Mouse (Mus musculus): ENCODE data around the gene Gm10382. TPM values are rescaled to one million over a fixed set of nuclear protein-coding genes. Genes with fewer than 3 reads are reported as not detected.
A peak's percentile ranks its signal among the peaks of the same experiment; 100 is the strongest.

Gm10382 gene
- 0.34 and 0.67 TPM in 2 replicates for polyA plus RNA-seq (2016; fragmentation: Nextera tagmentation; extraction: Ambion mirVana)

GRCm38 (mm10) chr5:125389131-125389578, at the start of gene Gm10382:
Gene Gm10382, plus strand, starts transcription at chr5:125389322.
- peaks cover 26% of the 10 kb centered on the region for H3K4me1 ChIP-seq
- 0% methylated on average over 41 of the region's 41 CpGs for WGBS
- no peaks in the 10 kb centered on the region for H3K9me3 ChIP-seq

GRCm38 (mm10) chr5:125339851-125340531, 49.1 kb upstream of the Gm10382 start:
- H3K27ac ChIP-seq, result peak overlapping the region; percentile 94
- H3K27me3 ChIP-seq (ENCODE audit: insufficient read depth, poor library complexity, severe bottlenecking), result no peaks in the 10 kb centered on the region
- H3K9me3 ChIP-seq, result no peaks in the 10 kb centered on the region
- H3K4me1 ChIP-seq, result peaks cover 49% of the 10 kb centered on the region
- 2% methylated on average over 25 of the region's 25 CpGs for WGBS
- H3K4me3 ChIP-seq, result peak overlapping the region; percentile 94
- peak; percentile 82 for DNase-seq (ENCODE audit: low spot score)
- H3K36me3 ChIP-seq, result no peaks in the 10 kb centered on the region; the same call in 1 of the 2 replicates

More at GRCm38 (mm10) chr5:125389131-125389578, at the start of gene Gm10382:
- DNase-seq (ENCODE audit: low spot score), result peak; percentile 91
- Histone ChIP-seq H3K27ac (peak within 1 kb of the TSS; percentile 100), H3K36me3 (peaks cover 28% of the 10 kb centered on the region), H3K4me3 (peak within 1 kb of the TSS; percentile 92), H3K27me3 (ENCODE audit: insufficient read depth, poor library complexity, severe bottlenecking) (no peaks in the 10 kb centered on the region)

- WGBS, result under 1% methylated on average over 42 of the region's 42 CpGs
Observed at GRCm38 (mm10) chr5:125340547-125341262, 48.4 kb upstream of the Gm10382 start, which contains the start of gene Scarb1. Gene Scarb1, minus strand, starts transcription at chr5:125341094.

GRCm38 (mm10) chr5:125341459-125342090, 47.5 kb upstream of the Gm10382 start:
- peak; percentile 86 for DNase-seq (ENCODE audit: low spot score)
- WGBS, result 19% methylated on average over 14 of the region's 14 CpGs

More at GRCm38 (mm10) chr5:125340547-125341262, 48.4 kb upstream of the Gm10382 start, which contains the start of gene Scarb1:
- Histone ChIP-seq H3K9me3 (no peaks in the 10 kb centered on the region), H3K4me1 (peaks cover 49% of the 10 kb centered on the region), H3K27me3 (ENCODE audit: insufficient read depth, poor library complexity, severe bottlenecking) (no peaks in the 10 kb centered on the region), H3K27ac (peak within 1 kb of the TSS; percentile 94), H3K36me3 (no peaks in the 10 kb centered on the region; the same call in 1 of the 2 replicates), H3K4me3 (peak within 1 kb of the TSS; percentile 94)
- peak; percentile 95 for DNase-seq (ENCODE audit: low spot score)

GRCm38 (mm10) chr5:125344296-125344695, 44.8 kb upstream of the Gm10382 start:
- Histone ChIP-seq H3K4me1 (peaks cover 29% of the 10 kb centered on the region), H3K27me3 (ENCODE audit: insufficient read depth, poor library complexity, severe bottlenecking) (no peaks in the 10 kb centered on the region), H3K27ac (no peak overlapping the region), H3K9me3 (no peaks in the 10 kb centered on the region), H3K36me3 (no peaks in the 10 kb centered on the region), H3K4me3 (no peak overlapping the region)
- DNase-seq (ENCODE audit: low spot score), result no peak
- WGBS, result 87% methylated on average over 6 of the region's 6 CpGs

More at GRCm38 (mm10) chr5:125341459-125342090, 47.5 kb upstream of the Gm10382 start:
- Histone ChIP-seq H3K27ac (peak overlapping the region; percentile 94), H3K4me1 (peaks cover 48% of the 10 kb centered on the region), H3K27me3 (ENCODE audit: insufficient read depth, poor library complexity, severe bottlenecking) (no peaks in the 10 kb centered on the region), H3K36me3 (no peaks in the 10 kb centered on the region), H3K4me3 (peak overlapping the region; percentile 94), H3K9me3 (no peaks in the 10 kb centered on the region)

- WGBS, result 69% methylated on average over 7 of the region's 7 CpGs
- H3K27me3 ChIP-seq (ENCODE audit: insufficient read depth, poor library complexity, severe bottlenecking), result no peaks in the 10 kb centered on the region
- H3K36me3 ChIP-seq, result no peaks in the 10 kb centered on the region
- no peak for DNase-seq (ENCODE audit: low spot score)
- H3K4me3 ChIP-seq, result no peak overlapping the region
- peaks cover 3% of the 10 kb centered on the region; the same call in 1 of the 2 replicates for H3K9me3 ChIP-seq
- no peak overlapping the region for H3K27ac ChIP-seq
- peaks cover 8% of the 10 kb centered on the region for H3K4me1 ChIP-seq
Observed at GRCm38 (mm10) chr5:125348067-125348466, 41.1 kb upstream of the Gm10382 start.

GRCm38 (mm10) chr5:125348487-125348886, 40.6 kb upstream of the Gm10382 start:
- no peaks in the 10 kb centered on the region for H3K36me3 ChIP-seq
- H3K27me3 ChIP-seq (ENCODE audit: insufficient read depth, poor library complexity, severe bottlenecking), result no peaks in the 10 kb centered on the region
- no peak overlapping the region for H3K27ac ChIP-seq
- 22% methylated on average over 8 of the region's 8 CpGs for WGBS
- peaks cover 8% of the 10 kb centered on the region for H3K4me1 ChIP-seq
- peaks cover 5% of the 10 kb centered on the region; the same call in 1 of the 2 replicates for H3K9me3 ChIP-seq
- peak; percentile 91 for DNase-seq (ENCODE audit: low spot score)
- H3K4me3 ChIP-seq, result no peak overlapping the region

GRCm38 (mm10) chr5:125349391-125349790, 39.7 kb upstream of the Gm10382 start:
- no peak for DNase-seq (ENCODE audit: low spot score)
- no peaks in the 10 kb centered on the region for H3K36me3 ChIP-seq
- H3K27ac ChIP-seq, result no peak overlapping the region
- 86% methylated on average over 3 of the region's 3 CpGs for WGBS
- H3K4me3 ChIP-seq, result no peak overlapping the region
- no peaks in the 10 kb centered on the region for H3K27me3 ChIP-seq (ENCODE audit: insufficient read depth, poor library complexity, severe bottlenecking)
- peaks cover 8% of the 10 kb centered on the region for H3K4me1 ChIP-seq
- peaks cover 5% of the 10 kb centered on the region; the same call in 1 of the 2 replicates for H3K9me3 ChIP-seq

- peaks cover 5% of the 10 kb centered on the region; the same call in 1 of the 2 replicates for H3K9me3 ChIP-seq
- no peak overlapping the region for H3K4me3 ChIP-seq
- H3K4me1 ChIP-seq, result peaks cover 20% of the 10 kb centered on the region
- H3K27ac ChIP-seq, result no peak overlapping the region
- no peaks in the 10 kb centered on the region for H3K27me3 ChIP-seq (ENCODE audit: insufficient read depth, poor library complexity, severe bottlenecking)
- no peak for DNase-seq (ENCODE audit: low spot score)
- no peaks in the 10 kb centered on the region for H3K36me3 ChIP-seq
- 70% methylated on average over 8 of the region's 8 CpGs for WGBS
Observed at GRCm38 (mm10) chr5:125351057-125351456, 38.1 kb upstream of the Gm10382 start.

GRCm38 (mm10) chr5:125351939-125352338, 37.2 kb upstream of the Gm10382 start:
- Histone ChIP-seq H3K27me3 (ENCODE audit: insufficient read depth, poor library complexity, severe bottlenecking) (no peaks in the 10 kb centered on the region), H3K9me3 (peaks cover 5% of the 10 kb centered on the region; the same call in 1 of the 2 replicates), H3K4me3 (no peak overlapping the region), H3K27ac (no peak overlapping the region), H3K36me3 (no peaks in the 10 kb centered on the region), H3K4me1 (peaks cover 21% of the 10 kb centered on the region)
- WGBS, result 90% methylated on average over 5 of the region's 5 CpGs
- no peak for DNase-seq (ENCODE audit: low spot score)

- Histone ChIP-seq H3K27me3 (ENCODE audit: insufficient read depth, poor library complexity, severe bottlenecking) (no peaks in the 10 kb centered on the region), H3K27ac (no peak overlapping the region), H3K36me3 (no peaks in the 10 kb centered on the region), H3K9me3 (peaks cover 5% of the 10 kb centered on the region; the same call in 1 of the 2 replicates), H3K4me3 (no peak overlapping the region), H3K4me1 (peaks cover 22% of the 10 kb centered on the region)
- no peak for DNase-seq (ENCODE audit: low spot score)
- 97% methylated on average over 5 of the region's 5 CpGs for WGBS
Observed at GRCm38 (mm10) chr5:125352781-125353294, 36.3 kb upstream of the Gm10382 start.

GRCm38 (mm10) chr5:125354885-125355492, 34.1 kb upstream of the Gm10382 start:
- 0 out of 2 replicates have a peak overlapping the region, but pooled peaks have one; percentile 11 for H3K27ac ChIP-seq
- peaks cover 5% of the 10 kb centered on the region; the same call in 1 of the 2 replicates for H3K9me3 ChIP-seq
- H3K4me3 ChIP-seq, result no peak overlapping the region
- peaks cover 25% of the 10 kb centered on the region for H3K4me1 ChIP-seq
- WGBS, result 52% methylated on average over 7 of the region's 7 CpGs
- H3K27me3 ChIP-seq (ENCODE audit: insufficient read depth, poor library complexity, severe bottlenecking), result no peaks in the 10 kb centered on the region
- no peaks in the 10 kb centered on the region for H3K36me3 ChIP-seq
- DNase-seq (ENCODE audit: low spot score), result no peak
